Mouse (Mus musculus): ENCODE results near the gene Fmn2. TPM values are rescaled to one million over a fixed set of nuclear protein-coding genes. Genes with fewer than 3 reads are reported as not detected.

Gene Fmn2
- total and polyA plus RNA-seq, 3 experiments = not detected

DNA sequence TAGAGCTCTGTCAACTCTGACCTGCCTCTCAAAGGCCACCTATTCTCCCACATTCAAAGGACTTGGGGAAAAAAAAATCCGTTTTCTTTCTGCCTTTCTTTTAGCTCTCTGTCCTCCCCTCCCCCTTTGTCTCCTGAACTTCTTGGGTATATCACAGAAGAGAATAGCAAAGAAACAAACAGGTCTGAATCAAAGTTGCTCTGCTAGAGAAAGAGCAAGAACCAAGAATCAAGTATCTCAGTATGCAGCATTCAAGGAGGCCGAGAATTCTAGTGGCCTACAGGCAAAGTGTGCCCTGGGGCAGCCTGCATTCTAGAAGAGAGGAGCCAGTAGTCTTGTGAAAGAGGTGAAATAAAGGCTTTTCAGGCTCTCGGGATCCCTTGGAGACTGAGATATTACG is 1.6 kb upstream of the Fmn2 start:
- H3K4me3 ChIP-seq (ENCODE audit: low read depth, low read length) = no peak overlapping the region
- no peaks in the 10 kb centered on the region for H3K4me1 ChIP-seq (ENCODE audit: insufficient read depth, low read depth, low read length)
- no peak for ATAC-seq (ENCODE audit: extremely low read depth, insufficient number of reproducible peaks, low FRiP score, poor library complexity, severe bottlenecking)
- DNase-seq (ENCODE audit: low spot score) = no peak
- no peaks in the 10 kb centered on the region for H3K27me3 ChIP-seq (ENCODE audit: insufficient read depth, low read length)
- H3K36me3 ChIP-seq (replicated peaks) = no peaks in the 10 kb centered on the region
- TF ChIP-seq POLR2AphosphoS5 (IDR thresholded peaks at IDR 0.05; ENCODE audit: insufficient replicate concordance, low read depth, low read length) = no peak
- TF ChIP-seq TAL1 (conservative IDR thresholded peaks at IDR 0.05; ENCODE audit: low read depth, low read length) = no peak
- TF ChIP-seq GATA1 (IDR thresholded peaks at IDR 0.05; ENCODE audit: borderline replicate concordance, low read length) = no peak
- TF ChIP-seq GATA2 (IDR thresholded peaks at IDR 0.05; ENCODE audit: borderline replicate concordance, low read depth, low read length) = no peak
- no peak for TF ChIP-seq CTCF (IDR thresholded peaks at IDR 0.05; ENCODE audit: low read depth, low read length)
- H3K9me3 ChIP-seq (replicated peaks) = peaks cover 21% of the 10 kb centered on the region

DNA sequence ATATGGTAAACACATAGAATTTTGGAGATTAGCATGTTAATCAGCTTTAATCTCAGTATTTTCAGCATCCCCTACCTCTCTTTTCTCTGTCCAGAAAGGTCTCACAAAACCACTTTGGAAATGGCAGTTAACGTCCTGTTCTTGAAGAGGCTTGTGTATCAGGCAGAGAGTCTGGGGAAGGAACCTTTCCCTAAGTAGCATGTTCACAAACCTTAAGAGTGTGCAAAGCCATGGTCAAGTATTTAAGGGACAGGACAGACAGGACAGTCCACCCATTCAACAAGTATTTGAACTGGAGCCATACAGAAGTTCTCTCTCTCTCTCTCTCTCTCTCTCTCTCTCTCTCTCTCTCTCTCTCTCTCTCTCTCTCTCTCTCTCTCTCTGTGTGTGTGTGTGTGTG is 614 bp upstream of the Fmn2 start:
- Histone ChIP-seq H3K9me3 (replicated peaks) (peaks cover 21% of the 10 kb centered on the region), H3K4me3 (ENCODE audit: low read depth, low read length) (no peak overlapping the region), H3K27me3 (ENCODE audit: insufficient read depth, low read length) (no peaks in the 10 kb centered on the region), H3K4me1 (ENCODE audit: insufficient read depth, low read depth, low read length) (no peaks in the 10 kb centered on the region), H3K36me3 (replicated peaks) (no peaks in the 10 kb centered on the region)
- TF ChIP-seq GATA2 (IDR thresholded peaks at IDR 0.05; ENCODE audit: borderline replicate concordance, low read depth, low read length) (no peak), GATA1 (IDR thresholded peaks at IDR 0.05; ENCODE audit: borderline replicate concordance, low read length) (no peak), POLR2AphosphoS5 (IDR thresholded peaks at IDR 0.05; ENCODE audit: insufficient replicate concordance, low read depth, low read length) (no peak), TAL1 (conservative IDR thresholded peaks at IDR 0.05; ENCODE audit: low read depth, low read length) (no peak), CTCF (IDR thresholded peaks at IDR 0.05; ENCODE audit: low read depth, low read length) (no peak)
- DNase-seq (ENCODE audit: low spot score) (no peak), ATAC-seq (ENCODE audit: extremely low read depth, insufficient number of reproducible peaks, low FRiP score, poor library complexity, severe bottlenecking) (no peak)

DNA sequence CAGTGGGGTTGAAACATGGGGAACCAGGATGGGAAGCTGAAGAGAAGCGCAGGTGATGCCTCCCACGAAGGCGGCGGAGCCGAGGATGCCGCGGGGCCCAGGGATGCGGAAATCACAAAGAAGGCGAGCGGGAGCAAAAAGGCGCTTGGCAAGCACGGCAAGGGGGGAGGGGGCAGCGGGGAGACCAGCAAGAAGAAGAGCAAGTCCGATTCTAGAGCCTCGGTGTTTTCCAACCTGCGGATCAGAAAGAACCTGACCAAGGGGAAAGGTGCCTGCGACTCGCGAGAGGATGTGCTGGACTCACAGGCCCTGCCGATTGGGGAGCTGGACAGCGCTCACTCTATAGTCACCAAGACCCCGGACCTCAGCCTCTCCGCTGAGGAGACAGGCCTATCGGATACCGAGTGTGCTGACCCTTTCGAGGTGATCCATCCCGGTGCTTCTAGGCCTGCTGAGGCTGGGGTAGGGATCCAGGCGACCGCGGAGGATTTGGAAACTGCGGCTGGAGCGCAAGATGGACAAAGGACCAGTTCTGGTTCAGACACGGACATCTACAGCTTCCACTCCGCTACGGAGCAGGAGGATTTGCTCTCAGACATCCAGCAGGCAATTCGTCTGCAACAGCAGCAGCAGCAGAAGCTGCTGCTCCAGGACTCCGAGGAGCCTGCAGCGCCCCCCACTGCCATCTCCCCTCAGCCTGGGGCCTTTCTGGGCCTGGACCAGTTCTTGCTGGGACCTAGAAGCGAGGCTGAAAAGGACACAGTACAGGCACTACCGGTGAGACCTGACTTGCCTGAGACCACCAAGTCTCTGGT is 613 bp downstream of the Fmn2 start:
- ATAC-seq (ENCODE audit: extremely low read depth, insufficient number of reproducible peaks, low FRiP score, poor library complexity, severe bottlenecking) (no peak), DNase-seq (ENCODE audit: low spot score) (no peak)
- H3K4me1 ChIP-seq (ENCODE audit: insufficient read depth, low read depth, low read length) = no peaks in the 10 kb centered on the region
- H3K27me3 ChIP-seq (ENCODE audit: insufficient read depth, low read length) = no peaks in the 10 kb centered on the region
- no peak overlapping the region for H3K4me3 ChIP-seq (ENCODE audit: low read depth, low read length)
- H3K36me3 ChIP-seq (replicated peaks) = no peaks in the 10 kb centered on the region
- peaks cover 21% of the 10 kb centered on the region for H3K9me3 ChIP-seq (replicated peaks)
- no peak for TF ChIP-seq POLR2AphosphoS5 (IDR thresholded peaks at IDR 0.05; ENCODE audit: insufficient replicate concordance, low read depth, low read length)
- TF ChIP-seq GATA1 (IDR thresholded peaks at IDR 0.05; ENCODE audit: borderline replicate concordance, low read length) = no peak
- no peak for TF ChIP-seq CTCF (IDR thresholded peaks at IDR 0.05; ENCODE audit: low read depth, low read length)

DNA sequence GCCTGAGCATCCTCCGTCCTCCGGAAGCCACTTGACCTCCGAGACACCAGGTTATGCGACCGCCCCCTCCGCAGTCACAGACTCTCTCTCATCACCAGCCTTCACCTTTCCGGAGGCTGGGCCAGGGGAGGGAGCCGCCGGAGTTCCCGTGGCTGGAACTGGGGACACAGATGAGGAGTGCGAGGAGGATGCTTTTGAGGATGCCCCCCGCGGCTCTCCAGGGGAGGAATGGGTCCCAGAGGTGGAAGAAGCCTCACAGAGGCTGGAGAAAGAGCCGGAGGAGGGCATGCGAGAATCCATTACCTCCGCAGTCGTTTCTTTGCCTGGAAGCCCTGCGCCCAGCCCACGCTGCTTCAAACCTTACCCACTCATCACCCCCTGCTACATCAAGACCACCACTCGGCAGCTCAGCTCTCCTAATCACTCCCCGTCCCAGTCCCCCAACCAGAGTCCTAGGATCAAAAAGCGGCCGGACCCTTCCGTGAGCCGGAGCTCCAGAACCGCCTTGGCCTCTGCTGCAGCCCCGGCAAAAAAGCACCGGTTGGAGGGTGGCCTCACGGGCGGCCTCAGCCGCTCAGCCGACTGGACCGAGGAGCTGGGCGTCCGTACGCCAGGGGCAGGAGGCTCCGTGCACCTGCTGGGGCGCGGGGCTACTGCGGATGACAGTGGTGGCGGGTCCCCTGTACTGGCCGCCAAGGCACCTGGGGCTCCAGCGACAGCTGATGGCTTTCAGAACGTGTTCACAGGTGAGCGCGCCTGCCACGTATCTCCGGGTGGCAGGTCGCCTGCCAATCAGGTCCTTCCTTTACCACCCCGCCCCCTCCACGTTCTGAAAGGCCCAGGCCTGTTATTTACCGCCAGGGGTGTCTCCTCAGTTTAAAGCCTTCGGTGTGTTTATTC is 1.5 kb downstream of the Fmn2 start:
- DNase-seq (ENCODE audit: low spot score) (no peak), ATAC-seq (ENCODE audit: extremely low read depth, insufficient number of reproducible peaks, low FRiP score, poor library complexity, severe bottlenecking) (no peak; the same call in 1 of the 2 replicates)
- H3K27me3 ChIP-seq (ENCODE audit: insufficient read depth, low read length) = no peaks in the 10 kb centered on the region
- TF ChIP-seq CTCF (IDR thresholded peaks at IDR 0.05; ENCODE audit: low read depth, low read length) = no peak
- no peak for TF ChIP-seq GATA2 (IDR thresholded peaks at IDR 0.05; ENCODE audit: borderline replicate concordance, low read depth, low read length)
- TF ChIP-seq TAL1 (conservative IDR thresholded peaks at IDR 0.05; ENCODE audit: low read depth, low read length) = no peak
- no peak for TF ChIP-seq GATA1 (IDR thresholded peaks at IDR 0.05; ENCODE audit: borderline replicate concordance, low read length)
- TF ChIP-seq POLR2AphosphoS5 (IDR thresholded peaks at IDR 0.05; ENCODE audit: insufficient replicate concordance, low read depth, low read length) = no peak
- no peaks in the 10 kb centered on the region for H3K36me3 ChIP-seq (replicated peaks)
- H3K4me3 ChIP-seq (ENCODE audit: low read depth, low read length) = peak overlapping the region; percentile 13; the same call in 1 of the 2 replicates
- no peaks in the 10 kb centered on the region for H3K4me1 ChIP-seq (ENCODE audit: insufficient read depth, low read depth, low read length)
- H3K9me3 ChIP-seq (replicated peaks) = peaks cover 21% of the 10 kb centered on the region

DNA sequence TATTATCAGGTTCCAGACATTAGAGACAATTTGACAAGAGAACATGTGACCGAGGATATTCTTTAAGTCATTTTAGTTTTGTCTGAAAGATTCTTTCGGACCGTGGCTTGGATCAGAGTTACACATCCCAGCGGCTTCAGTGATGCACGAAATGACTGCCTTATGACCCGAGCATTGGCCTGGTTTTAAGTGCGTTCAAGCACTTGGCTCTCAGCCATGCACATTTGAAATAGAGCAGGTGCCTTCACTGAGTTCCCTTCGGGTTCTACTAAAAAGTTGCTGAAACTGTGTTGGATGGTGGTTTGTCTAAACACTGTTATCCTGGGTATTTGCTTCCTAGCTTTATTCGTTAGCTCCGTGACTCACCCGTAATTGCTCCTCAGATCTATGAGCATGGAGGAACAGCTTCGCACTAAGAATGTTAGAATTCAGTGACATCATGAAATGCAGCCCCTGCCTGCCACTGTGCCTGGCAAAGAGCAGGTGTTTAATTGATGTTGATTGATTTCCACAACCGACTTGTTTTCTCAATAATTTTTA is 7.0 kb downstream of the Fmn2 start:
- ATAC-seq (ENCODE audit: extremely low read depth, insufficient number of reproducible peaks, low FRiP score, poor library complexity, severe bottlenecking) (no peak), DNase-seq (ENCODE audit: low spot score) (no peak)
- Histone ChIP-seq H3K36me3 (replicated peaks) (no peaks in the 10 kb centered on the region), H3K27me3 (ENCODE audit: insufficient read depth, low read length) (no peaks in the 10 kb centered on the region), H3K4me1 (ENCODE audit: insufficient read depth, low read depth, low read length) (no peaks in the 10 kb centered on the region), H3K9me3 (replicated peaks) (0 out of 2 replicates have a peak, but pooled peaks cover 3% of the 10 kb centered on the region), H3K4me3 (ENCODE audit: low read depth, low read length) (no peak overlapping the region)
- TF ChIP-seq CTCF (IDR thresholded peaks at IDR 0.05; ENCODE audit: low read depth, low read length) (no peak), GATA1 (IDR thresholded peaks at IDR 0.05; ENCODE audit: borderline replicate concordance, low read length) (no peak), GATA2 (IDR thresholded peaks at IDR 0.05; ENCODE audit: borderline replicate concordance, low read depth, low read length) (no peak), TAL1 (conservative IDR thresholded peaks at IDR 0.05; ENCODE audit: low read depth, low read length) (no peak), POLR2AphosphoS5 (IDR thresholded peaks at IDR 0.05; ENCODE audit: insufficient replicate concordance, low read depth, low read length) (no peak)

- H3K27me3 ChIP-seq (ENCODE audit: insufficient read depth, low read length) = no peaks in the 10 kb centered on the region
- H3K4me1 ChIP-seq (ENCODE audit: insufficient read depth, low read depth, low read length) = no peaks in the 10 kb centered on the region
- TF ChIP-seq GATA1 (IDR thresholded peaks at IDR 0.05; ENCODE audit: borderline replicate concordance, low read length) (no peak), TAL1 (conservative IDR thresholded peaks at IDR 0.05; ENCODE audit: low read depth, low read length) (no peak), CTCF (IDR thresholded peaks at IDR 0.05; ENCODE audit: low read depth, low read length) (no peak), POLR2AphosphoS5 (IDR thresholded peaks at IDR 0.05; ENCODE audit: insufficient replicate concordance, low read depth, low read length) (no peak)
- H3K36me3 ChIP-seq (replicated peaks) = no peaks in the 10 kb centered on the region
- ATAC-seq (ENCODE audit: extremely low read depth, insufficient number of reproducible peaks, low FRiP score, poor library complexity, severe bottlenecking) = no peak
- no peak for DNase-seq (ENCODE audit: low spot score)
- H3K9me3 ChIP-seq (replicated peaks) = 0 out of 2 replicates have a peak, but pooled peaks cover 4% of the 10 kb centered on the region
- H3K4me3 ChIP-seq (ENCODE audit: low read depth, low read length) = no peak overlapping the region
Observed at GRCm38 (mm10) chr1:174513419-174513818, 11.8 kb downstream of the Fmn2 start.
